Mouse (Mus musculus): ENCODE data around the gene Shb. TPM values are rescaled to one million over a fixed set of nuclear protein-coding genes. Genes with fewer than 3 reads are reported as not detected.
"Not testable (repeated sequence)": the region's sequence is repeated elsewhere in the genome, so short reads cannot be mapped to it uniquely, and the experiment has no call there.

The Shb gene
- total and polyA plus RNA-seq, 2 experiments: 17.1 to 42.1 TPM

DNA sequence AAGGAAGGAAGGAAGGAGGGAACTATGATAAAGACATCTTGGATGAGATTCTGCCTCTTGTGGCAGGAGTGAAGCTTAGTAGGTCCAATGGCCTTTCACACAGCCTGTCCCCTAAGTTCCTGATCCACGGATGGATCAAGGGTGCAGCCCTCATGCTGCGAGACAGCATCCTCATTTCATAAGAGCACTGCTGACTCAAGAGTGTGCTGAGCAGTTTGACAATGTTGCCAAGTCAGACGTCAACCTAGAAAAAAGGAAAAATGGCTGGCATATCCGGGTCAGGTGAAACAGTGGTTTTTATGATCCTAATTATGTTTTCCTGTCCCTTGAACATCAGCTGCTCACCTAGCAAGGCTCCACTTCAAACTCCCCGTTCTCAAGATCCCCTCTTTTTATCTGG, 138.6 kb downstream of the Shb start:
- Histone ChIP-seq H3K9ac (ENCODE audit: low read depth, low read length) (no peak overlapping the region), H3K4me1 (ENCODE audit: control insufficient read depth, insufficient read depth, low read length) (no peaks in the 10 kb centered on the region; the same call in none of the 2 replicates), H3K4me3 (ENCODE audit: insufficient read depth, low read depth, low read length) (no peak overlapping the region), H3K27ac (replicated peaks; ENCODE audit: insufficient read depth, low read depth, low read length) (no peak overlapping the region), H3K27me3 (ENCODE audit: control insufficient read depth, insufficient read depth, low read length) (no peaks in the 10 kb centered on the region), H3K79me2 (ENCODE audit: control insufficient read depth, insufficient read depth, low read length) (no peaks in the 10 kb centered on the region), H3K36me3 (ENCODE audit: control insufficient read depth, insufficient read depth, low read length) (peaks cover 16% of the 10 kb centered on the region)
- peak; percentile 36 for DNase-seq (ENCODE audit: extremely low read depth, low read depth, low spot score)
- 46% methylated on average over 5 of the region's 5 CpGs for WGBS
- no peak for TF ChIP-seq CTCF (IDR thresholded peaks at IDR 0.05; ENCODE audit: low read depth, low read length)
- no peak for TF ChIP-seq POLR2A (IDR thresholded peaks at IDR 0.05; ENCODE audit: extremely low read depth, insufficient read depth, low read length)

DNA sequence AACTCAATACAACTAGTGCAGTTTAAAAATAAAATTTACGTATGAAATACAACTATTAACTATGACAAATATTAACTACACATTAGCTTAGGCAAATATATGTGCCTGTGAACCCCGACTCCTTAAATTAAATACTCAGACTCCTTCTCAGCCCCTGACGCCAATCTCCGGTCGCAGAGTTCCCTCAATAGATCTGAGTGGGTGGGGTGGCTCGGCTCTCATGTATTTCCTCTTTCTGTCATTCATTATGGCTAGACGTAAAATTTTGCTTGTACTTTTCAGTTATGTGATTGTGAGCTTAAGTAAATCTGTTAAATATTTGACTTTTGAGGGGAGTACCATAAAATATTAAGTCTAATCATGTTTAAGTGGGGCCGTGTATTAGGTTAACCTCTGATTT, 139.3 kb downstream of the Shb start:
- no peaks in the 10 kb centered on the region for H3K27me3 ChIP-seq (ENCODE audit: control insufficient read depth, insufficient read depth, low read length)
- no peaks in the 10 kb centered on the region; the same call in none of the 2 replicates for H3K4me1 ChIP-seq (ENCODE audit: control insufficient read depth, insufficient read depth, low read length)
- no peak for DNase-seq (ENCODE audit: extremely low read depth, low read depth, low spot score)
- H3K4me3 ChIP-seq (ENCODE audit: insufficient read depth, low read depth, low read length): no peak overlapping the region
- 83% methylated on average over 8 of the region's 8 CpGs for WGBS
- H3K79me2 ChIP-seq (ENCODE audit: control insufficient read depth, insufficient read depth, low read length): no peaks in the 10 kb centered on the region
- no peak overlapping the region for H3K27ac ChIP-seq (replicated peaks; ENCODE audit: insufficient read depth, low read depth, low read length)
- no peak overlapping the region for H3K9ac ChIP-seq (ENCODE audit: low read depth, low read length)
- H3K36me3 ChIP-seq (ENCODE audit: control insufficient read depth, insufficient read depth, low read length): peaks cover 11% of the 10 kb centered on the region
- no peak for TF ChIP-seq CTCF (IDR thresholded peaks at IDR 0.05; ENCODE audit: low read depth, low read length)
- TF ChIP-seq POLR2A (IDR thresholded peaks at IDR 0.05; ENCODE audit: extremely low read depth, insufficient read depth, low read length): no peak

DNA sequence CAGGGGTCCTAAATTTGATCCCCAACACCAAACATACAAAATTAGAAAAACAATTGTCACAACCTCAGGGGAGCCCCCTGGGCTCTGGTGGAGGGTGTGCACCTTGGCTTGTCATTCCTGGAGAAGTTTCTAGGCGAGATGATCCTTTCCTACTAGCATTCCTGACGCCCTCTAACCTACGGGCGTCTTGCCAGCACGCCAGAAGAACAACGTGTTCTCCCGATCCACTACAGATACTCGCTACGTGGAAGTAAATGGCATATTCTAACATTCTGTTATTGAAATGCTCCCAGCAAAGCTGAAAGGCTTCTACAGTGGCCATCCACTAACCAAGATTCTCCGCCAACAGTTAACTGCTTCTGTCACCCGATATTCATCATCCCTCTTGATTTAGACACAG, 139.7 kb downstream of the Shb start:
- no peak overlapping the region for H3K27ac ChIP-seq (replicated peaks; ENCODE audit: insufficient read depth, low read depth, low read length)
- H3K27me3 ChIP-seq (ENCODE audit: control insufficient read depth, insufficient read depth, low read length): no peaks in the 10 kb centered on the region
- H3K4me1 ChIP-seq (ENCODE audit: control insufficient read depth, insufficient read depth, low read length): no peaks in the 10 kb centered on the region; the same call in 1 of the 2 replicates
- peaks cover 9% of the 10 kb centered on the region; the same call in 1 of the 2 replicates for H3K36me3 ChIP-seq (ENCODE audit: control insufficient read depth, insufficient read depth, low read length)
- DNase-seq (ENCODE audit: extremely low read depth, low read depth, low spot score): no peak
- no peak overlapping the region for H3K4me3 ChIP-seq (ENCODE audit: insufficient read depth, low read depth, low read length)
- TF ChIP-seq POLR2A (IDR thresholded peaks at IDR 0.05; ENCODE audit: extremely low read depth, insufficient read depth, low read length) (no peak), CTCF (IDR thresholded peaks at IDR 0.05; ENCODE audit: low read depth, low read length) (no peak)
- no peak overlapping the region for H3K9ac ChIP-seq (ENCODE audit: low read depth, low read length)
- 69% methylated on average over 11 of the region's 11 CpGs for WGBS
- no peaks in the 10 kb centered on the region for H3K79me2 ChIP-seq (ENCODE audit: control insufficient read depth, insufficient read depth, low read length)

GRCm38 (mm10) chr4:45392099-45392498, 140.2 kb downstream of the Shb start:
- H3K9ac ChIP-seq (ENCODE audit: low read depth, low read length): no peak overlapping the region
- no peaks in the 10 kb centered on the region for H3K79me2 ChIP-seq (ENCODE audit: control insufficient read depth, insufficient read depth, low read length)
- DNase-seq (ENCODE audit: extremely low read depth, low read depth, low spot score): no peak
- no peak overlapping the region for H3K4me3 ChIP-seq (ENCODE audit: insufficient read depth, low read depth, low read length)
- H3K27me3 ChIP-seq (ENCODE audit: control insufficient read depth, insufficient read depth, low read length): no peaks in the 10 kb centered on the region
- TF ChIP-seq CTCF (IDR thresholded peaks at IDR 0.05; ENCODE audit: low read depth, low read length) (peak; percentile 23; the same call in 1 of the 2 replicates), POLR2A (IDR thresholded peaks at IDR 0.05; ENCODE audit: extremely low read depth, insufficient read depth, low read length) (no peak)
- H3K36me3 ChIP-seq (ENCODE audit: control insufficient read depth, insufficient read depth, low read length): peaks cover 7% of the 10 kb centered on the region; the same call in 1 of the 2 replicates
- no peak overlapping the region for H3K27ac ChIP-seq (replicated peaks; ENCODE audit: insufficient read depth, low read depth, low read length)
- 75% methylated on average over 4 of the region's 4 CpGs for WGBS
- H3K4me1 ChIP-seq (ENCODE audit: control insufficient read depth, insufficient read depth, low read length): no peaks in the 10 kb centered on the region; the same call in 1 of the 2 replicates

- DNase-seq (ENCODE audit: extremely low read depth, low read depth, low spot score); H3K4me3 ChIP-seq (ENCODE audit: insufficient read depth, low read depth, low read length); H3K4me1 ChIP-seq (ENCODE audit: control insufficient read depth, insufficient read depth, low read length); H3K79me2 ChIP-seq (ENCODE audit: control insufficient read depth, insufficient read depth, low read length); H3K36me3 ChIP-seq (ENCODE audit: control insufficient read depth, insufficient read depth, low read length); H3K27me3 ChIP-seq (ENCODE audit: control insufficient read depth, insufficient read depth, low read length); H3K27ac ChIP-seq (replicated peaks; ENCODE audit: insufficient read depth, low read depth, low read length); H3K9ac ChIP-seq (ENCODE audit: low read depth, low read length): not testable (repeated sequence)
- 97% methylated on average over 5 of the region's 5 CpGs for WGBS
These were observed 145.0 kb downstream of the Shb start for GRCm38 (mm10) chr4:45387296-45387695.

- 24% methylated on average over 2 of the region's 2 CpGs for WGBS
These were observed 150.1 kb downstream of the Shb start for GRCm38 (mm10) chr4:45382133-45382532.

GRCm38 (mm10) chr4:45380903-45381580, 151.2 kb downstream of the Shb start:
- H3K27ac ChIP-seq (replicated peaks; ENCODE audit: insufficient read depth, low read depth, low read length); DNase-seq (ENCODE audit: extremely low read depth, low read depth, low spot score); H3K4me1 ChIP-seq (ENCODE audit: control insufficient read depth, insufficient read depth, low read length); H3K27me3 ChIP-seq (ENCODE audit: control insufficient read depth, insufficient read depth, low read length); H3K9ac ChIP-seq (ENCODE audit: low read depth, low read length); H3K4me3 ChIP-seq (ENCODE audit: insufficient read depth, low read depth, low read length); H3K79me2 ChIP-seq (ENCODE audit: control insufficient read depth, insufficient read depth, low read length): not testable (repeated sequence)
- 90% methylated on average over 10 of the region's 10 CpGs for WGBS
- peaks cover 21% of the 10 kb centered on the region for H3K36me3 ChIP-seq (ENCODE audit: control insufficient read depth, insufficient read depth, low read length)

More at GRCm38 (mm10) chr4:45382133-45382532, 150.1 kb downstream of the Shb start:
- not testable (repeated sequence) for DNase-seq (ENCODE audit: extremely low read depth, low read depth, low spot score); H3K9ac ChIP-seq (ENCODE audit: low read depth, low read length); H3K27me3 ChIP-seq (ENCODE audit: control insufficient read depth, insufficient read depth, low read length); H3K27ac ChIP-seq (replicated peaks; ENCODE audit: insufficient read depth, low read depth, low read length); H3K79me2 ChIP-seq (ENCODE audit: control insufficient read depth, insufficient read depth, low read length); H3K4me3 ChIP-seq (ENCODE audit: insufficient read depth, low read depth, low read length); H3K4me1 ChIP-seq (ENCODE audit: control insufficient read depth, insufficient read depth, low read length)
- peaks cover 11% of the 10 kb centered on the region for H3K36me3 ChIP-seq (ENCODE audit: control insufficient read depth, insufficient read depth, low read length)

Data from liver, adult 2 months (tissue).